Mouse (Mus musculus) liver, embryonic 15.5 days (tissue): ENCODE results near the gene Gtpbp1. TPM values are rescaled to one million over a fixed set of nuclear protein-coding genes. Genes with fewer than 3 reads are reported as not detected.
A peak's percentile ranks its signal among the peaks of the same experiment; 100 is the strongest.

Experiments used
- ATAC-seq: fragments of 200-750 bp; cut with Nextera tagmentation; 2 replicates; pipeline ENCODE4 v1.8.0; 2017; ENCODE audit warnings: moderate number of reproducible peaks, mild to moderate bottlenecking, moderate library complexity; ENCODE audit not compliant: insufficient read depth
- H3K27ac ChIP-seq: fragments of 300-500 bp; sonication (generic); replicated peaks from 2 replicates; pipeline ENCODE4 v1.5.1; 2015; ENCODE audit warnings: mild to moderate bottlenecking, inconsistent platforms
- H3K27me3 ChIP-seq: fragments of 300-500 bp; sonication (generic); 2 replicates; pipeline ENCODE4 v1.6.1; 2015; ENCODE audit warnings: mild to moderate bottlenecking, inconsistent platforms
- H3K36me3 ChIP-seq: fragments of 300-500 bp; sonication (generic); replicated peaks from 2 replicates; pipeline ENCODE4 v1.6.1; 2015; ENCODE audit warnings: moderate library complexity, mild to moderate bottlenecking, inconsistent platforms
- H3K4me1 ChIP-seq: fragments of 300-500 bp; sonication (generic); replicated peaks from 2 replicates; pipeline ENCODE4 v1.6.1; 2015; ENCODE audit warnings: inconsistent platforms
- H3K4me2 ChIP-seq: fragments of 300-500 bp; sonication (generic); 2 replicates; pipeline ENCODE4 v1.6.1; 2015; ENCODE audit warnings: moderate library complexity, mild to moderate bottlenecking, inconsistent platforms
- H3K4me3 ChIP-seq: fragments of 300-500 bp; sonication (generic); replicated peaks from 2 replicates; pipeline ENCODE4 v1.5.1; 2015; ENCODE audit warnings: mild to moderate bottlenecking, inconsistent platforms
- H3K9ac ChIP-seq: fragments of 300-500 bp; sonication (generic); 2 replicates; pipeline ENCODE4 v1.6.1; 2015; ENCODE audit warnings: moderate library complexity, mild to moderate bottlenecking, inconsistent platforms
- H3K9me3 ChIP-seq: fragments of 300-500 bp; sonication (generic); replicated peaks from 2 replicates; pipeline ENCODE4 v1.6.1; 2016; ENCODE audit warnings: inconsistent platforms
- WGBS: fragments of 180-500 bp; shearing (Covaris S2); methylation state at CpG from one replicate; pipeline ENCODE4 v1.1.7; 2015; ENCODE audit warnings: mixed read lengths; ENCODE audit not compliant: insufficient replicate concordance; 5-methylcytosine and 5-hydroxymethylcytosine counted together
- polyA plus RNA-seq: library from polyadenylated mRNA; unstranded; fragments of >200 nt; fragmentation: Nextera tagmentation; extraction: Ambion mirVana; gene quantifications from 2 replicates; pipeline ENCODE4 v1.2.1, GENCODE M21; 2015

Gtpbp1 gene
- polyA plus RNA-seq, 1 experiment from 2014 or later = 29.9 TPM

DNA sequence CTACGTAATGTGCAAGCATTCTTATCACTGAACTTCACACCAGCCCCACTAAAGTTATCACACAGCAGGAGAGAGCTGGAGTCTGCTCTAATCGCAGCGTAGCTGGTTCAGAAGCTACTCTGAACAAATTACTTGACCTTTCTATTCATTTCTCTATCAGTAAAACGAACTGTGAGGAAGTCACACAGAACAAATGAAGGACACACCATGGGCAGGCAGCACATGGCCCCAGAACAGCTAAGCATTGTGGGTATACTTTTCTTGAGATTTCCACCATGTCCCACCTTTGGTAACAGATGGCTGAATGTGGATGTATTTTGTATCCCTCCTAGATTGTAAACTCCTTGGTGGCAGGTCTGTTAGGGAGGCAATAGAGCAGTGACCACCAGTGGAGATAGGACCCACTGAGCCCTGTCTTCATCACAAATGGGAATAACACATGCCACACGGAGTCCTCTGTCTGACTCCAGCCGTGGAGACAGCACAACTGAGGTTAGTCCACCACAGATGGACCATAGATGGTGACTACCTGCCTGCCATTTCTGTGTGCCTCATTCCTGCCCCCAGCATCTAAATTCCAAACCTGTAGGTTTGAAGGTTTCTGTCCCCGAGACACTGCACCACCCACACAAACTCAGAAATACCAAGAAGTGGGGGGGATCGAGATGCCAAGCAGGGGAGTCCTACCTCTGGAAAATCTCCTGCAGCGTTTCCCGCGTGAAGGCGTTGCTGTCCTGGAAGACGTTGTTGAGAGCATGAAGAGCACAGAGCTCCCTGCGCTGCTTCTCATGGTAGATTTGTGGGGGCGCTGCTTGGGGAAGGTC is 4.4 kb upstream of the Gtpbp1 start:
- H3K4me2 ChIP-seq = peak overlapping the region; percentile 82
- no peak for ATAC-seq
- H3K4me3 ChIP-seq = peak overlapping the region; percentile 89
- H3K27ac ChIP-seq = peak overlapping the region; percentile 99
- peak overlapping the region; percentile 88 for H3K9ac ChIP-seq
- H3K4me1 ChIP-seq = peaks cover 74% of the 10 kb centered on the region
- no peaks in the 10 kb centered on the region for H3K27me3 ChIP-seq
- 3% methylated on average over 15 of the region's 15 CpGs for WGBS
- H3K9me3 ChIP-seq = no peaks in the 10 kb centered on the region
- H3K36me3 ChIP-seq = 0 out of 2 replicates have a peak, but pooled peaks cover 4% of the 10 kb centered on the region

DNA sequence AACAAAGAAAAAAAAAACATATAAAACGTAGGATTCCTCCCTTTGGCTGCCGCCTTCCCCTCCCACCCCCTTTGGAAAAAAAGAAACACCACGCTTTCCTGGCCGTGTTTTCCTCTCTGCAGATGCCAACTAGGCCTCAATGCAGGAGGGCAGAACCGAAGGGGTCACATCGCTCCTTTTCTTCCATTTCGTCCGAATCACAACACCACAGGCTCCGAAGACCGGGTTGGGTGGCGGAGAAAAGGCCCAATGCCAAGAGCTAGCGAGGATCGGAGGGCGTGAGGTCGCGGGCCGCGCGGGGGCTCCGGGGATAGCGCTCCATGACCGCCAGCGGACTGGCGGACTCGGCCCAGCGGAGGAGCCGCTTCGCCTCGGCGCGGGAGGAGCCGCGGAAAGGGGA is 3.5 kb upstream of the Gtpbp1 start:
- Histone ChIP-seq H3K4me1 (peaks cover 74% of the 10 kb centered on the region), H3K4me3 (peak overlapping the region; percentile 89), H3K27ac (peak overlapping the region; percentile 99), H3K9ac (peak overlapping the region; percentile 88), H3K27me3 (no peaks in the 10 kb centered on the region), H3K9me3 (no peaks in the 10 kb centered on the region), H3K36me3 (0 out of 2 replicates have a peak, but pooled peaks cover 4% of the 10 kb centered on the region), H3K4me2 (peak overlapping the region; percentile 82)
- ATAC-seq = no peak
- WGBS = under 1% methylated on average over 33 of the region's 33 CpGs

DNA sequence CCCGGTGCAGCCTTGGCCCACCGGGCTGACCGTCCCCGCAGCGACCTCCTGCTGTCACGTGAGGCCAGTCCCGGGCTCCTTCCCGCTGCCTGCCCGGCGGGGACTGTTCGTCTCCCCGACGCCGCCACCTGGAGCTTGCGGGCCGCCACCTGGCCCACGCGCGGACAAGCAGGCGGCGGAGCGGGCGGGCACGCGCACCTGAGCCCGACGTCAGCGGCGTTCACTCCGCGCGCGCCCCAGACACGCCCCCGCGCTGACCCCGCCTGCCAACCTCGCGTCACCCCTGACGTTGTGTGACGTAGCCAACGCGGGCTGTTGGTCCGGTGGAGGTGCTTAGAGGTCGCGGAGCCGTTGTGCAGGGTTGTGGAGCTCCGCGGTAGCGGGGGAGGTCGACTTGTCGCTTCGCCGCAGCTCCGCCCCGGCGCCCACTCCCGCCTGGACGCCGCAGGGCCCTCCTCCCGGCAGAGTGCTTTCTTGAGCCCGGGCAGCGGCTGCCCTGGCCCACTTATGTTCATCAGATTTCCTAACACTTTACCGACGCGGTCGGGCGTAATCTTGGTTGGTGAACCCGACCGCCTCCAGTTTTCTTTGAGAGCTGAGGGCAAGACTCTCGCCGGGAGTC is 2.9 kb upstream of the Gtpbp1 start, which contains the start of gene Josd1:
Gene Josd1, minus strand, starts transcription at position 274 of the 622 bp plus-strand sequence.
- H3K4me3 ChIP-seq = peak within 1 kb of the TSS; percentile 89
- no peaks in the 10 kb centered on the region for H3K9me3 ChIP-seq
- H3K9ac ChIP-seq = peak within 1 kb of the TSS; percentile 88
- H3K4me2 ChIP-seq = peak within 1 kb of the TSS; percentile 82
- H3K4me1 ChIP-seq = peaks cover 74% of the 10 kb centered on the region
- H3K27ac ChIP-seq = peak within 1 kb of the TSS; percentile 99
- H3K27me3 ChIP-seq = no peaks in the 10 kb centered on the region
- H3K36me3 ChIP-seq = 0 out of 2 replicates have a peak, but pooled peaks cover 4% of the 10 kb centered on the region
- under 1% methylated on average over 71 of the region's 72 CpGs for WGBS
- ATAC-seq = peak; percentile 69

DNA sequence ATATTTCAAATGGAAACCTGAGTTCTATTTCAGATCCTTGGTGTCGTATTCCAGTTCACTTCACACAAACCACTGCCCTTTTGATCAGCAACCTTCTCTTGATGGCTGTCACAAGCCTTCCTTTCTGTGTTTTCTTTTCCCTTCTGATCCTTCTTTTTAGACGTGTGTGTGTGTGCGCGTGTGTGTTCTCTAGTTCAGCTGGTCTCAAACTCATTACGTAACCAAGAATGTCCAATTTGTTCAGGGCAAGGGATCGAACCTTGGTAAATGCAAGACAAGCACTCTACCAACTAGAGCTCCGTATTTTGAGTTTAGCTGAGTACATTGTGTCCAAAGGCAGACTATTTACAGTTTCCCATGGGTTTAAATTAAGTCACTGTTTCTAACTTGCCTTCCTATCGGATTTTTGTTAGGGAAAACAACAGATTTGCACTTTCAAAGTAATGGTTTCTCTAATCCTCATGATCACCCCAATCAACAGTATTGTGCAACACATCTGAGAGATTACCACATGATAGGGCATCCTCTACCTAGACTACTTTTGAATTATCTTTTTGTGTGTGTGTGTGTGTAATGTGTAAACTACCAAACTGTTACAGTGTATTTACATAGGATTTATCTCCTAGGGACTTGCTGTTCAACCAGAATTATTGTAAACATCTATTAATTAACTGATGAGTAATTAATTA is 2.2 kb upstream of the Gtpbp1 start:
- WGBS = 7% methylated on average over 8 of the region's 8 CpGs
- Histone ChIP-seq H3K4me2 (peak overlapping the region; percentile 82), H3K9ac (peak overlapping the region; percentile 88), H3K4me3 (peak overlapping the region; percentile 89), H3K36me3 (0 out of 2 replicates have a peak, but pooled peaks cover 4% of the 10 kb centered on the region), H3K27ac (peak overlapping the region; percentile 99), H3K9me3 (no peaks in the 10 kb centered on the region), H3K4me1 (peaks cover 74% of the 10 kb centered on the region), H3K27me3 (no peaks in the 10 kb centered on the region)
- ATAC-seq = no peak

DNA sequence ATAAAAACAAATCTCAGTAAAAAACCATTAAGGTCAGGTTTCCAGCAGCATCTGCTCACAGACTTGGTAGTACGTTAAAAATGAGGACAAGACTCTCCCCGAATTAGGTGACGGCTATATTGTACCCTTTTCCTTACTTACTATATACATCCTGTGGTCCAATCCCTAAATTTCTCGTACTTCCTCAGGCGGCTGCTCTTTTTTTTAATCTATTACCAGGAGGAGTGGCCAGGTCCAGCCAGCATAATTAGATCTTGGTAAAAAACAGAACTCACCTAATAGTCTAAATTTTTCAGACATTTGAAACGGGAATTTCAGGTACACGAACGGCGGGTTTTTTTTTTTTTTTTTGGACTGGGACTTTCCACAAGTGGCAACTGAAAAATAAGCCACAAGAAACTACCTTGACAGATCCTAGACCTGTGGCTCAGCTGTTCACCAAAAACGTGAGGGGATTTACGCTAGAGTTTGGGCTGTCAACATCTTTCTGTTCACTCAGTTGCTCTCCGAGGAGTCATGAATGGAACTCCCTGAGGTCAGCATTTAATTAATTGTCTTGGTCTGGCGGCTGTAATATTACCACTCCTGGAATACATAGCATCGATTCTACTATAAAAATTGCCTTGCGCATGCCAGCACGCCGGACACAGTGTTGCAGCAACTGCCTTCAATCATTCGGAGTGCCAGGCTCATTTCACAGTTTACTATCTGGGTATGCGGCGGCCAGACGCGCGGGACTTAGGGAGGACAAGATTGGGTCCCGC is 801 bp upstream of the Gtpbp1 start:
- no peaks in the 10 kb centered on the region for H3K27me3 ChIP-seq
- 12% methylated on average over 24 of the region's 24 CpGs for WGBS
- H3K4me2 ChIP-seq = peak overlapping the region; percentile 92
- H3K27ac ChIP-seq = peak overlapping the region; percentile 95
- no peak for ATAC-seq
- peaks cover 74% of the 10 kb centered on the region for H3K4me1 ChIP-seq
- H3K9me3 ChIP-seq = no peaks in the 10 kb centered on the region
- H3K9ac ChIP-seq = peak overlapping the region; percentile 66
- H3K4me3 ChIP-seq = peak overlapping the region; percentile 96
- no peaks in the 10 kb centered on the region; the same call in 1 of the 2 replicates for H3K36me3 ChIP-seq

DNA sequence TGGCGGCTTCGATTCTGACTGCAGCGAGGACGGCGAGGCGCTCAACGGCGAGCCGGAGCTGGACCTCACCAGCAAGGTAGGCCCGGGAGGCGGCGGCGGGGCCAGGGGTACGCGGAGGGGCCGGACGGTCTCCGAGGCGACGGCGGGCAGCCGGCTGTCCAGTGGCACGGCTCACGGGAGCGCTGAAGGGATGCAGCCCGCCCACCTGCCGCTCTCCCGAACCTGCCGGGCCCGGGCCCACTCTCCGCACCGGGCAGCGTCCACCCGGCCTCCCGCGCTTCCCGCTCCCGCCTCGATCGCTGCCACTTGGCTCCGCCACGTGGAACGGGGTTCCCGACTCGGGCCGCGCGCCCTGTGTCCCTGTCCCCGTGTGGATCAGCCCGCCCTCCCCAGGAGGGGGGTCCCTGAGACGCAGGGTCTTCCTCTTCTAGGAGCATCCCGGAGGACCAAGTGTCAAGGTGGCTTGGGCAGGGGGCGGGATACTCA is 421 bp downstream of the Gtpbp1 start:
- Histone ChIP-seq H3K9me3 (no peaks in the 10 kb centered on the region), H3K4me2 (peak overlapping the region; percentile 92), H3K9ac (peak overlapping the region; percentile 99), H3K4me3 (peak overlapping the region; percentile 96), H3K27ac (peak overlapping the region; percentile 95), H3K4me1 (peaks cover 74% of the 10 kb centered on the region), H3K27me3 (no peaks in the 10 kb centered on the region), H3K36me3 (peaks cover 7% of the 10 kb centered on the region)
- WGBS = under 1% methylated on average over 51 of the region's 53 CpGs
- no peak for ATAC-seq

DNA sequence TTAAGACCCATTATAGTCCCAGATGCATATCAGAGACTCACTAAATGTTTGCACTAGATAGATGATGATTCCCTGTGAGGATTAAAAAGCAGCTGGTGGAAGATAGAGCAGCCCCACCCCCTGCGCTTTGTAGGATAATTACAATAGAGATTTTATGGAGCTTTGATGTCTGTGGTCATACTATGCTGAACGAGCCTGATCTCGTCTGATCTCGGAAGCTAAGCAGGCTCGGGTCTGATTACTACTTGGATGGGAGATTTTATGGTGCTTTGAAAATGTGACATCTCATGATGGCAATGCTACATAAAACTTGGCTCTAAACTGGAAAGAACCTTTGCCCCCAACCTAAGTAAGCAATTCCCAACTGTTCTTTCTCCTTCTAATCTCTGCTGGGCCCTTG is 1.7 kb downstream of the Gtpbp1 start:
- Histone ChIP-seq H3K36me3 (peaks cover 20% of the 10 kb centered on the region), H3K4me3 (peak overlapping the region; percentile 96), H3K4me2 (peak overlapping the region; percentile 92), H3K9ac (peak overlapping the region; percentile 61), H3K4me1 (peaks cover 80% of the 10 kb centered on the region), H3K27me3 (no peaks in the 10 kb centered on the region), H3K9me3 (no peaks in the 10 kb centered on the region), H3K27ac (peak overlapping the region; percentile 95)
- ATAC-seq = no peak
- WGBS = 55% methylated on average over 5 of the region's 5 CpGs

DNA sequence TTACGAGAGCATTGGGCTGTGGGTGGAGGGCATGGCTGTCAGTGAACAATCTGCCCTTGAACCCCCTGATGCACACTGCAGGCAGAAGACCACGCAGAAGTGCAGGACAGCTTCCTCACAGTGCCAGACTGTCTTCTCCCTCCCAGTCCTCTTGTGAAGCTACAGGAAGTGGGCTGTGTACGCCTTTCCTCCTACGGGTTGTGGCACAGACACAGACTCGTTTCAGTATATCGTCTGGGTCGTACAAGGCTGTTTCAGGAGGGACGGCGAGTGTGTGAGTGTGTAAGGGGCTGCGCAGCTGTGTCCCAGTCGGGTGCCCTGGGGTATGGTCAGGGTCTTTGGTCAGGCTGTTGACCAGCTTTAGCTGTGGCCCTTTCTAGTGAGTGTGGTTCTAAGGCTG is 3.1 kb downstream of the Gtpbp1 start:
- WGBS = 13% methylated on average over 11 of the region's 11 CpGs
- peaks cover 81% of the 10 kb centered on the region for H3K4me1 ChIP-seq
- peak overlapping the region; percentile 92 for H3K4me2 ChIP-seq

DNA sequence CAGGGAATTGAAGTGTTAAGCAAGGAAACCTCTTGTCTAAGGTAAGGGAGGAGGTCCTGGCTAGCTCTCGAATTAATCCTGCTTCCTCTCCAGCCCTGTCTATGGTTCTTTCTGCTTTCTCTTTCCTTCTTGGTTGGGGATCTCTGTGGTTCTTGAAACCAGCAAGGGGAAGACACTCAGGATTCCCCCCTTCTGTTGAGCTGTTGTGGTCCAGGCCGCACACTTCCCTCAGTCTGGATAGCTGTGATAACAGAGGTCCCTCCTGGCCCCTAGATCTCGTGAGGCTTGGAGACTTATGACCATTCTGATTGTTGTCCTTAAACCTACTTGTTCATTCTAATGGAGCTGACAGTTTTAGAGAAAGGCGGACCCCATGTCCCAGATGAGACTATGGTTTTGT is 3.9 kb downstream of the Gtpbp1 start:
- Histone ChIP-seq H3K27me3 (no peaks in the 10 kb centered on the region), H3K36me3 (peaks cover 35% of the 10 kb centered on the region), H3K4me1 (peaks cover 76% of the 10 kb centered on the region), H3K27ac (peak overlapping the region; percentile 95), H3K9me3 (no peaks in the 10 kb centered on the region), H3K9ac (peak overlapping the region; percentile 61), H3K4me3 (peak overlapping the region; percentile 96), H3K4me2 (peak overlapping the region; percentile 92)
- 0 out of 2 replicates have a peak, but pooled peaks have one; percentile 8 for ATAC-seq
- 10% methylated on average over 4 of the region's 4 CpGs for WGBS

More for the DNA sequence above, 3.1 kb downstream of the Gtpbp1 start:
- peak overlapping the region; percentile 61 for H3K9ac ChIP-seq
- ATAC-seq = no peak
- H3K9me3 ChIP-seq = no peaks in the 10 kb centered on the region
- H3K36me3 ChIP-seq = peaks cover 29% of the 10 kb centered on the region
- no peaks in the 10 kb centered on the region for H3K27me3 ChIP-seq
- peak overlapping the region; percentile 96 for H3K4me3 ChIP-seq
- peak overlapping the region; percentile 95 for H3K27ac ChIP-seq

DNA sequence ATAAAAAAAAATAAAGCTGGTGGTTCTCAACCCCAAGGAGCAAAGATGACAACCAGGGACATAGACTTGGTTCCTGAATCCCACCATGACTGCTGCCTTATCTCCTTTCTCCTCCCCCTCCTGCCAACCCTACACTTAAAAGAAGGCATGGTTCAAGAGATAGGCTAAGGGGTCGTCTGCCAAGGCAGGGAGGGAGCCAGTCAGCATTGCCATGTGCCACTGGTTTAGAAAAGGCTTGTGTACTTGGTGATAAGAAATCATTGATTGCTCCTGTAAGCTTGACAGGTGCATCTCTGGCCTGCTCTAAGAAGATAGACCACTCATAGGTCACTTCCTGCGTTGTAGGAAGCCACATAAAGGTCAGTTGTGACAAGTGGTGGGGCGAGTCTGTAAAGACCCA is 4.9 kb downstream of the Gtpbp1 start:
- Histone ChIP-seq H3K36me3 (peaks cover 37% of the 10 kb centered on the region), H3K9ac (peak overlapping the region; percentile 61; the same call in 1 of the 2 replicates), H3K27me3 (no peaks in the 10 kb centered on the region), H3K27ac (peak overlapping the region; percentile 95), H3K4me1 (peaks cover 69% of the 10 kb centered on the region), H3K4me3 (peak overlapping the region; percentile 96), H3K4me2 (peak overlapping the region; percentile 92), H3K9me3 (no peaks in the 10 kb centered on the region)
- ATAC-seq = peak; percentile 21
- 6% methylated on average over 3 of the region's 3 CpGs for WGBS
